Mouse (Mus musculus) C2C12 (cell line): ENCODE data around the gene 1700086D15Rik.

ENCODE experiments used
- MAX ChIP-seq: IDR thresholded peaks from one replicate; pipeline ENCODE4 v1.6.1; 2011; ENCODE audit warnings: mild to moderate bottlenecking, control low read depth
- MYOG ChIP-seq: IDR thresholded peaks from one replicate; pipeline ENCODE4 v1.6.1; 2011; ENCODE audit not compliant: control insufficient read depth, insufficient read length; ENCODE audit errors: extremely low read depth

- no peak for TF ChIP-seq MYOG
- TF ChIP-seq MAX: no peak
Observed at GRCm38 (mm10) chr11:65126566-65126965, 33.1 kb downstream of the 1700086D15Rik start.
